Mouse (Mus musculus) lung, embryonic 16.5 days (tissue): ENCODE measurements around the gene Myadml2. TPM values are rescaled to one million over a fixed set of nuclear protein-coding genes. Genes with fewer than 3 reads are reported as not detected.

Experiments
- ATAC-seq: fragments of 200-750 bp; cut with Nextera tagmentation; 2 replicates; pipeline ENCODE4 v1.8.0; 2017; ENCODE audit warnings: low read depth, mild to moderate bottlenecking, moderate library complexity
- H3K27ac ChIP-seq: fragments of 300-500 bp; sonication (generic); 2 replicates; pipeline ENCODE4 v1.5.1; 2014; ENCODE audit warnings: mild to moderate bottlenecking, control low read depth, low read length
- H3K27me3 ChIP-seq: fragments of 300-500 bp; sonication (generic); 2 replicates; pipeline ENCODE4 v1.6.1; 2014; ENCODE audit warnings: low read depth, low read length, mixed read lengths; ENCODE audit not compliant: control insufficient read depth, insufficient read depth
- H3K36me3 ChIP-seq: fragments of 300-500 bp; sonication (generic); 2 replicates; pipeline ENCODE4 v1.6.1; 2014; ENCODE audit warnings: low read length; ENCODE audit not compliant: control insufficient read depth, insufficient read depth
- H3K4me1 ChIP-seq: fragments of 300-500 bp; sonication (generic); replicated peaks from 2 replicates; pipeline ENCODE4 v1.6.1; 2014; ENCODE audit warnings: low read length, mixed read lengths; ENCODE audit not compliant: control insufficient read depth, insufficient read depth
- H3K4me2 ChIP-seq: fragments of 300-500 bp; sonication (generic); 2 replicates; pipeline ENCODE4 v1.6.1; 2014; ENCODE audit warnings: low read depth, low read length, control low read depth
- H3K4me3 ChIP-seq: fragments of 300-500 bp; sonication (generic); 2 replicates; pipeline ENCODE4 v1.5.1; 2014; ENCODE audit warnings: mild to moderate bottlenecking, low read length, control low read depth
- H3K9ac ChIP-seq: fragments of 300-500 bp; sonication (generic); 2 replicates; pipeline ENCODE4 v1.6.1; 2014; ENCODE audit warnings: low read length, control low read depth
- H3K9me3 ChIP-seq: fragments of 300-500 bp; sonication (generic); 2 replicates; pipeline ENCODE4 v1.6.1; 2016; ENCODE audit warnings: low read length; ENCODE audit not compliant: control insufficient read depth
- WGBS: fragments of 180-500 bp; shearing (Covaris S2); extraction: QIAGEN DNeasy Blood & Tissue Kit; methylation state at CpG from one replicate; pipeline ENCODE4 v1.1.7; 2014; 5-methylcytosine and 5-hydroxymethylcytosine counted together
- polyA plus RNA-seq: library from polyadenylated mRNA; unstranded; fragments of >200 nt; fragmentation: Nextera tagmentation; extraction: Ambion mirVana; gene quantifications from 2 replicates; pipeline ENCODE4 v1.2.1, GENCODE M21; 2015

Gene Myadml2
- polyA plus RNA-seq, 1 experiment from 2014 or later, result 1.1 TPM

DNA sequence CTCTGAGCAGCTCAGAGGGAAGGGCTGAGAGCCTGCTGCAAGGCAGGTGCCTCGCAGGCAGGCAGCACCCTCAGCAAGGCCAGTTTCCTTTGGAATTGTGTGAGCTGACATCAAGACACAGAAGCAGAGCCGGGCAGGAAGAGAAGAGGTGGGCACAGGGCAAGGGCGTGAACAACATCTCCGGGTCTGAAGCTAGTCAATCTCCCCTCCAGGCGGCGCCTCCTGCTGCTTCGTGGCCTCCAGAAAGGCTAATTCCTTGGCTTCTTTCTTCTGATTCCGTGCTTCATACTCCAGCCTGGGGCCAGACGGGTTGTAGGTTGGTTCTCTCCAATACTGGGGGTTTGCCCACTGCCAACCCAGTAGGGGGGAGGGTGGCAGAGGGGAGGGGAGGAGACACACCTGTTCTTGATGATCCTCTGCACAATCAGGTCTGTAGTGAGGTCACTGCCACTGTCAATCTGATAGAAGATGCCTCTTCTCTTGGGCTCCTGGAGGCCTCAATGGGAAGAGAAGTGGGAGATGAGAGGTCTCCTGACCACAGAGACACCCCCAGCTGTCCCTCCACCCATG, 37.4 kb downstream of the Myadml2 start:
- 75% methylated on average over 9 of the region's 9 CpGs for WGBS
- Histone ChIP-seq H3K4me1 (peaks cover 19% of the 10 kb centered on the region), H3K27me3 (no peaks in the 10 kb centered on the region), H3K4me2 (no peak overlapping the region), H3K27ac (no peak overlapping the region), H3K9ac (no peak overlapping the region), H3K36me3 (peaks cover 18% of the 10 kb centered on the region; the same call in 1 of the 2 replicates), H3K9me3 (no peaks in the 10 kb centered on the region), H3K4me3 (no peak overlapping the region)
- no peak for ATAC-seq

DNA sequence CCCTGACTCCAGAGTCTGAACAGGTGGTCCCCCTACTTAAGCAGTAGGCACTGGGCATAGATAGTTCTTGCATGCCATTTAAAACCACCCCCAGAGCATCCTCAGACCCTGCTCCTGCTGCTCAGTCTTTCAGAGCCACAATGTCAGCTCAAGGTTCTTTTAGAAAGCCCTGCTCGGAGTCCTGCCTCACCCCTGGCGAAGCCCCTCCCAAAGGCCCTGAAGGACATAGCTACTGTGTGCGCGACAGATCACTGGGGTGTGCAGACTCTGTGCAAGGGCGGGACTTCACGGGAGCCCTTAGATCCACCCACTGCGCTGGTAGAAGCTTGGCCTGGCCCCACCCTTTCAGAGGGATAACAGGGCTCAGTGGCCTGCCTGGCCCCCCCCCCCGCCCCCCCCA, 38.7 kb downstream of the Myadml2 start:
- no peak overlapping the region for H3K27ac ChIP-seq
- 37% methylated on average over 8 of the region's 8 CpGs for WGBS
- no peaks in the 10 kb centered on the region for H3K27me3 ChIP-seq
- peak overlapping the region; percentile 73; the same call in 1 of the 2 replicates for H3K4me2 ChIP-seq
- no peak for ATAC-seq
- H3K4me3 ChIP-seq, result no peak overlapping the region
- peaks cover 21% of the 10 kb centered on the region for H3K36me3 ChIP-seq
- peak overlapping the region; percentile 65 for H3K9ac ChIP-seq
- peaks cover 19% of the 10 kb centered on the region for H3K4me1 ChIP-seq
- no peaks in the 10 kb centered on the region for H3K9me3 ChIP-seq

- peak within 1 kb of the TSS; percentile 65 for H3K9ac ChIP-seq
- H3K4me1 ChIP-seq, result peaks cover 19% of the 10 kb centered on the region
- H3K36me3 ChIP-seq, result peaks cover 25% of the 10 kb centered on the region
- no peaks in the 10 kb centered on the region for H3K9me3 ChIP-seq
- H3K27me3 ChIP-seq, result no peaks in the 10 kb centered on the region
- no peak within 1 kb of the TSS for H3K27ac ChIP-seq
- peak; percentile 32; the same call in 1 of the 2 replicates for ATAC-seq
- 3% methylated on average over 45 of the region's 45 CpGs for WGBS
- peak within 1 kb of the TSS; percentile 44 for H3K4me3 ChIP-seq
- peak within 1 kb of the TSS; percentile 73 for H3K4me2 ChIP-seq
Observed at GRCm38 (mm10) chr11:120608241-120609034, 39.5 kb downstream of the Myadml2 start, which contains the start of gene Npb. TSS of gene Npb (plus strand) at chr11:120608477.

DNA sequence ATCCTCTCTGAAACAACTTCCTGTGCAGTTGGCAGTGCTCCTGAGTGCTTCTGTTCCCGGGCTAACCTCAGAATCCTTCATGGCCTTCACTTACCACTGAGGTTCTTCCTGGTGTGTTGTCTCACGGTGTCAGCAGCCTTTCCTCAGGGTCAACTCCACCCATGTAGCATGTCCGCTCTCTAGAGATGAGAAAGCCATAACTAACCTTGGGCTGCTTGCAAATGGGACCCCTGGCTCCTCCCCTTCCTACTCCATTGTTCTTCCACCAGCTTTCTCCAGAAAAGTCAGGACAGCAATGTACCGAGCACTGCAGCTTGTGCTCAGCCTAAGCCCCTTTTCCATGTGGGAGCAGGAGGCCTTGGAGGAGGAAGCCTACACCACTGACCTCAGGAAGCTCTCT, 41.2 kb downstream of the Myadml2 start:
- peaks cover 19% of the 10 kb centered on the region for H3K4me1 ChIP-seq
- 0 out of 2 replicates have a peak overlapping the region, but pooled peaks have one; percentile 22 for H3K9ac ChIP-seq
- H3K4me3 ChIP-seq, result no peak overlapping the region
- 0 out of 2 replicates have a peak, but pooled peaks have one; percentile 10 for ATAC-seq
- no peaks in the 10 kb centered on the region for H3K27me3 ChIP-seq
- 0 out of 2 replicates have a peak overlapping the region, but pooled peaks have one; percentile 36 for H3K27ac ChIP-seq
- no peak overlapping the region for H3K4me2 ChIP-seq
- H3K36me3 ChIP-seq, result peaks cover 31% of the 10 kb centered on the region
- H3K9me3 ChIP-seq, result no peaks in the 10 kb centered on the region
- WGBS, result 68% methylated on average over 4 of the region's 4 CpGs

DNA sequence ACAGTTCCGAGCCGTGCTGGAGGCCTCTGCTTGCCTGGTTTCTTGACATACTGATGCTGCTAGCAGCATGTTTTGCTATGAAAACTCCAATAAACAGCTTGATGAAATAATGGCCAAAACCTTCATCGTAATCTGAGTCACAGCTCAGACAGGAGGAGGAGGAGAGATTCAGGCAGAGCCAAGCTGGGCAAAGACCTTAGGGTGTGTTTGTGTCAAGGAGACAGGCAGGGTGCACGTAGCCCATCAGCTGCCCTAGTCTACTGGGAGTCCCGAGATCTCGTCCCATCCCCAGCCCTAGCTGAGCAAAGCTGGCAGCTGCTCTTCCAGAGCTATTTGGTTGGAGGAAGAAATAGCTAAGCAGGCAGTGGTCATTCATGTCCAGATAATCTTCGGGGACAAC, 42.3 kb downstream of the Myadml2 start:
- Histone ChIP-seq H3K4me3 (no peak overlapping the region), H3K4me1 (peaks cover 19% of the 10 kb centered on the region), H3K4me2 (no peak overlapping the region), H3K9me3 (no peaks in the 10 kb centered on the region), H3K9ac (no peak overlapping the region), H3K27me3 (no peaks in the 10 kb centered on the region), H3K27ac (no peak overlapping the region), H3K36me3 (peaks cover 27% of the 10 kb centered on the region)
- ATAC-seq, result no peak
- WGBS, result 87% methylated on average over 7 of the region's 7 CpGs

DNA sequence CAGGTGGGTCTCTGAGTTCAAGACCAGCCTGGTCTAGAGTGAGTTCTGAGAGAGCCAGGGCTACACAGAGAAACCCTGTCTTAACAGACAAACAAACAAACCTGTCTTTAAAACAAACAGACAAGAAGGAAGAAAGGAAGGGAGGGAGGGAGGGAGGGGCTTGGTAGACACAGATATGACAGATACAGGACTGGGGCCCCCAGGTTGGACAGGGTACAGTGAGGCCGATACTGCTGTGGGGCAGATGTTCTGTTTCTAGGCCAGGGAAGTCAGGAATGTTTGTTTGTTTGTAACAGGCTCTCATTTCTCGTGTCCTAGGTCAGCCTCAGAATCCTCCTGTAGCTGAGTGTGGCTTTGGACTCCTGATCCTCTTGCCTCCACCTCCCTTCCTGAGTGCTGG, 44.4 kb downstream of the Myadml2 start:
- Histone ChIP-seq H3K9ac (no peak overlapping the region), H3K27me3 (no peaks in the 10 kb centered on the region), H3K9me3 (no peaks in the 10 kb centered on the region), H3K36me3 (peaks cover 25% of the 10 kb centered on the region), H3K27ac (no peak overlapping the region), H3K4me3 (no peak overlapping the region), H3K4me2 (no peak overlapping the region), H3K4me1 (peaks cover 19% of the 10 kb centered on the region)
- WGBS, result 62% methylated on average over 2 of the region's 2 CpGs
- no peak for ATAC-seq

DNA sequence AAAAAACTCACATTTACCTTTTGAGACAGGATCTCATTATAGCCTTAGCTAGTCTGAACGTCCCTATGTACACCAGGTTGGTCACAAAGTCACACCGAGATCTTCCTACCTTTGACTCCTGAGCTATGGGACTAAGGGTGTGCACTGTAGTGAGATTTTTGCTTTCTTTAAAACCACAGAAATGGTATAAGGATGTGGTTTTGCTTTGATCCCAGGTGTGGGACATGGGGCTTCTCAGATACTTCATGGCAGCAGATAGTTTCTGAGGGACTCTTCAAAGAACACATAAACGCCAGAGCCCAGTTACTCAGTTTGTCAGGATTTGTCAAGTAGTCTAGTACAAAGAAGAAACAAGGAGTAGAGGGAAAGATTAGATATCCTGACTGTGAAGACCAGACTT, 47.2 kb downstream of the Myadml2 start:
- H3K4me1 ChIP-seq, result peaks cover 20% of the 10 kb centered on the region
- H3K9me3 ChIP-seq, result no peaks in the 10 kb centered on the region
- 95% methylated on average over 3 of the region's 3 CpGs for WGBS
- no peak overlapping the region for H3K4me3 ChIP-seq
- no peak overlapping the region for H3K27ac ChIP-seq
- no peaks in the 10 kb centered on the region for H3K27me3 ChIP-seq
- H3K4me2 ChIP-seq, result no peak overlapping the region
- ATAC-seq, result no peak
- no peak overlapping the region for H3K9ac ChIP-seq
- peaks cover 36% of the 10 kb centered on the region for H3K36me3 ChIP-seq

DNA sequence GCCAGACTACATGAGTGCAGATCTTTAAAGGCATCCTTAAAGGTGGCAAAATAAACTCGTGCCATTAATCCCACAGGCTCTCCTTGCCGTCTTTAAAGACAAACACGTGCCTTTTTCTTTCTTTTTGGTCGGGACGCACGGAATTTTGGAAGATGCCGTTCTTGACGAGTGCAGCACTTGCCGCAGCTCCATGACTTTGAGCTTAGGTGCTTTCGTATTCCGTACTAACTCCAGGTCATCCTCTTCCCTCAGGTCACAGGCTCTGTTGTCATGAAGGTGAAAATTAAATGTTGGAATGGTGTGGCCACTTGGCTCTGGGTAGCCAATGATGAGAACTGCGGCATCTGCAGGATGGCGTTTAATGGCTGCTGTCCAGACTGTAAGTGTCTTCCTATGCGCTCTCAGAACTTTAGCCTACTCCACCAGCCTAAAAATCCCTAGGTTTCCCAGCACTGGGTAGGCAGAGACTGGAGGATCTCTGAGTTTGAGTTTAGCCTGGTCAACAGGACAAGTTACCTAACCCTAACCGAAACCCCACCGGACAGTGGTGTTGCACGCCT, 48.9 kb downstream of the Myadml2 start:
- Histone ChIP-seq H3K27ac (peak overlapping the region; percentile 81), H3K9me3 (no peaks in the 10 kb centered on the region), H3K27me3 (no peaks in the 10 kb centered on the region), H3K36me3 (peaks cover 41% of the 10 kb centered on the region), H3K9ac (peak overlapping the region; percentile 75), H3K4me2 (peak overlapping the region; percentile 82), H3K4me3 (peak overlapping the region; percentile 93), H3K4me1 (peaks cover 20% of the 10 kb centered on the region)
- WGBS, result 37% methylated on average over 17 of the region's 17 CpGs
- no peak for ATAC-seq

DNA sequence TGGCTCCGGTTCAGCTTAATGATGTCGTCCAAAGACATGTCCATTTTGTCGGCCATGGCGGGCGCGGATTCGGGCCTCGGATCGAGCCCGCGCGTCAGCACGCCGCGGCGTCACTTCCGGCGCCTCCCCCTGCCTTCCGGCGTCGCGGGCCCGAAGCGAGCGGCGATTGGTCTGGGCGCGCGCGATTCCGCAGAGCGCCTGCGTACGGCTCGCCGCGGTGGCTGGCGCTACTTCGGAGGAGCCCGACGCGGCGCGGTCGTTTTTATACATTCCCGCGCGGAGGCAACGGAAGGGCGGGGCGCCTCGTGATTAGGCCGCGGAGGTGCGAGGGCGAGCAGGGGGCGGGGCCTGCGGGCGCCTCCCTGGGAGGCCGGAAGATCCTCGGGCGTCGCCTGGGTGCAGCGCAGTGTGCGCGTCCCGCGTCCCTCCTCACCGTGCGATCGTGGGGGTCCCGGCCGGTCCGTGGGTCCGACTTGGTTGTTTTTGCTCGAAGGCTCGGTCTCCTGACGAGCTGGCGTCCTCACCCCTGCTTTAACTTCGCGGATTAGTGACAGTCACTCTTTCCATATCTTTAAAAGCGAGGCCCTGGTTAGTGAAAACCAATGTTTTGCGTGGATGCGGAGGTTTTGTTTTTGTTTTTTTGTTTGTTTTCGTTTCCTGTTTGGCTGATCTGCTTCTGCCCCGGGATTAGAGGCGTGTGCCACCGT, 49.5 kb downstream of the Myadml2 start, which contains the start of the genes Alyref and Anapc11:
Gene Alyref (minus strand): TSS at position 83 of the 707 bp plus-strand sequence.
Gene Anapc11 (plus strand): TSS at position 139 of the 707 bp plus-strand sequence.
- Histone ChIP-seq H3K4me3 (peak within 1 kb of the TSS; percentile 93), H3K36me3 (peaks cover 43% of the 10 kb centered on the region)

More for the DNA sequence above, 49.5 kb downstream of the Myadml2 start, which contains the start of the genes Alyref and Anapc11:
- under 1% methylated on average over 83 of the region's 88 CpGs for WGBS
- peak within 1 kb of the TSS; percentile 97 for H3K9ac ChIP-seq
- H3K4me1 ChIP-seq, result peaks cover 20% of the 10 kb centered on the region
- ATAC-seq, result peak; percentile 98
- H3K27me3 ChIP-seq, result no peaks in the 10 kb centered on the region
- peak within 1 kb of the TSS; percentile 87 for H3K27ac ChIP-seq
- no peaks in the 10 kb centered on the region for H3K9me3 ChIP-seq
- H3K4me2 ChIP-seq, result peak within 1 kb of the TSS; percentile 92
